Mouse (Mus musculus) C2C12 (cell line): Measurements from ENCODE around the gene 6820408C15Rik.
"Not testable (repeated sequence)": the region's sequence is repeated elsewhere in the genome, so short reads cannot be mapped to it uniquely, and the experiment has no call there.

Experiments
- CTCF ChIP-seq: IDR thresholded peaks from one replicate; pipeline ENCODE4 v1.5.1; 2011; ENCODE audit not compliant: control insufficient read depth, insufficient read depth, insufficient read length
- MYOD1 ChIP-seq: IDR thresholded peaks from one replicate; pipeline ENCODE4 v1.6.1; 2011; ENCODE audit warnings: low read depth; ENCODE audit not compliant: control insufficient read depth, insufficient read length
- MYOG ChIP-seq: IDR thresholded peaks from one replicate; pipeline ENCODE4 v1.6.1; 2011; ENCODE audit not compliant: control insufficient read depth, insufficient read length; ENCODE audit errors: extremely low read depth

DNA sequence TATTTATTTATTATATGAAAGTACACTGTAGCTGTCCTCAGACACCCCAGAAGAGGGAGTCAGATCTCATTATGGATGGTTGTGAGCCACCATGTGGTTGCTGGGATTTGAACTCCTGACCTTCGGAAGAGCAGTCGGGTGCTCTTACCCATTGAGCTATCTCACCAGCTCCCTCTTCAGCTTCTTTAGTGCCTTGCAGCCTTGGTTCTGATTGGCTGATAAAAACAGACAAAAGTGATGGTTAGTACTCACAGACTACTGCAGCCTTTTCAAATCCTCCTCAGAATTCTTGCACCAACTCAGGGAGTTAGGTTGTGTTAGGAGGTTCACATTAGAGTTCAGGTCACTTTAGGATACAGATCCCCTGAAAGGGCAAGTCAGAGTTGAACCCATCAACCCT lies 13.1 kb downstream of the 6820408C15Rik start:
- TF ChIP-seq CTCF, MYOG, MYOD1: not testable (repeated sequence)
